Mouse (Mus musculus) ES-Bruce4 (cell line): Measurements from ENCODE around the gene H2bfm. TPM values are rescaled to one million over a fixed set of nuclear protein-coding genes. Genes with fewer than 3 reads are reported as not detected.
"Not testable (repeated sequence)": the region's sequence is repeated elsewhere in the genome, so short reads cannot be mapped to it uniquely, and the experiment has no call there.

ENCODE experiments used
- H3K27ac ChIP-seq: 2 replicates; pipeline ENCODE4 v1.5.1; 2012; ENCODE audit warnings: low read length, inconsistent platforms; ENCODE audit not compliant: insufficient read depth
- H3K27me3 ChIP-seq: 2 replicates; pipeline ENCODE4 v1.6.1; 2012; ENCODE audit warnings: mild to moderate bottlenecking, low read length, inconsistent platforms; ENCODE audit not compliant: control insufficient read depth, poor library complexity, insufficient read depth, severe bottlenecking
- H3K36me3 ChIP-seq: 2 replicates; pipeline ENCODE4 v1.6.1; 2012; ENCODE audit warnings: inconsistent platforms, mild to moderate bottlenecking, low read length, moderate library complexity; ENCODE audit not compliant: control insufficient read depth, poor library complexity, insufficient read depth, severe bottlenecking
- H3K4me1 ChIP-seq: one replicate; pipeline ENCODE4 v1.8.1; 2011; ENCODE audit warnings: low read length; ENCODE audit not compliant: control insufficient read depth, insufficient read depth
- H3K4me3 ChIP-seq: 2 replicates; pipeline ENCODE4 v1.5.1; 2011; ENCODE audit warnings: low read depth, mild to moderate bottlenecking, low read length
- H3K9ac ChIP-seq: 2 replicates; pipeline ENCODE4 v1.6.1; 2012; ENCODE audit warnings: low read depth, mild to moderate bottlenecking, inconsistent platforms; ENCODE audit not compliant: poor library complexity, severe bottlenecking
- H3K9me3 ChIP-seq: replicated peaks from 2 replicates; pipeline ENCODE4 v1.6.1; 2012; ENCODE audit warnings: mild to moderate bottlenecking, low read length, inconsistent platforms; ENCODE audit not compliant: control insufficient read depth, poor library complexity, insufficient read depth, severe bottlenecking
- CTCF ChIP-seq: IDR thresholded peaks from one replicate; pipeline ENCODE4 v1.8.1; 2011; ENCODE audit warnings: low read depth, low read length
- EP300 ChIP-seq: IDR thresholded peaks from 2 replicates; pipeline ENCODE4 v1.6.1; 2011; ENCODE audit warnings: low read depth, low read length; ENCODE audit not compliant: insufficient read depth
- POLR2A ChIP-seq: IDR thresholded peaks from one replicate; pipeline ENCODE4 v1.8.1; 2011; ENCODE audit warnings: low read length; ENCODE audit not compliant: insufficient read depth
- polyA plus RNA-seq: library from polyadenylated mRNA; stranded (reverse); fragments of >200 nt; gene quantifications from 2 replicates; pipeline ENCODE4 v1.2.4, GENCODE M21; 2011; ENCODE audit warnings: low read depth; ENCODE audit not compliant: missing spikeins, insufficient read depth, insufficient read length

H2bfm gene
- polyA plus RNA-seq, result not detected in 2 replicates

- Histone ChIP-seq H3K9me3 (no peaks in the 10 kb centered on the region), H3K9ac (no peak within 1 kb of the TSS), H3K4me1 (no peaks in the 10 kb centered on the region), H3K4me3 (no peak within 1 kb of the TSS), H3K27me3 (no peaks in the 10 kb centered on the region), H3K27ac (no peak within 1 kb of the TSS), H3K36me3 (no peaks in the 10 kb centered on the region)
- TF ChIP-seq CTCF (no peak), POLR2A (no peak)
Observed at GRCm38 (mm10) chrX:136927031-136927430, at the start of gene H2bfm. H2bfm (plus strand) TSS chrX:136927325.

GRCm38 (mm10) chrX:136895757-136896156 lies 31.4 kb upstream of the H2bfm start:
- Histone ChIP-seq H3K4me3 (no peak overlapping the region), H3K4me1 (no peaks in the 10 kb centered on the region), H3K27me3 (no peaks in the 10 kb centered on the region), H3K9ac (no peak overlapping the region), H3K27ac (no peak overlapping the region), H3K36me3 (no peaks in the 10 kb centered on the region), H3K9me3 (no peaks in the 10 kb centered on the region)
- no peak for TF ChIP-seq POLR2A
- no peak for TF ChIP-seq CTCF
- TF ChIP-seq EP300, result no peak

- no peak overlapping the region for H3K27ac ChIP-seq
- no peak overlapping the region for H3K4me3 ChIP-seq
- TF ChIP-seq CTCF (no peak), POLR2A (no peak), EP300 (no peak)
- H3K36me3 ChIP-seq, result no peaks in the 10 kb centered on the region
- H3K9ac ChIP-seq, result no peak overlapping the region
- no peaks in the 10 kb centered on the region for H3K9me3 ChIP-seq
- no peaks in the 10 kb centered on the region for H3K27me3 ChIP-seq
- H3K4me1 ChIP-seq, result no peaks in the 10 kb centered on the region
Observed at GRCm38 (mm10) chrX:136904369-136904768, 22.8 kb upstream of the H2bfm start.

- Histone ChIP-seq H3K27ac (no peak overlapping the region), H3K36me3 (no peaks in the 10 kb centered on the region), H3K9ac (no peak overlapping the region), H3K27me3 (no peaks in the 10 kb centered on the region), H3K4me3 (no peak overlapping the region), H3K4me1 (no peaks in the 10 kb centered on the region), H3K9me3 (no peaks in the 10 kb centered on the region)
- TF ChIP-seq POLR2A, result no peak
- TF ChIP-seq EP300, result no peak
- no peak for TF ChIP-seq CTCF
Observed at GRCm38 (mm10) chrX:136925863-136926262, 1.3 kb upstream of the H2bfm start.

- no peak overlapping the region for H3K4me3 ChIP-seq
- TF ChIP-seq CTCF (no peak), POLR2A (no peak)
- H3K36me3 ChIP-seq, result no peaks in the 10 kb centered on the region
Observed at GRCm38 (mm10) chrX:136937985-136938384, 10.9 kb downstream of the H2bfm start.

GRCm38 (mm10) chrX:136957583-136958279 lies 30.6 kb downstream of the H2bfm start:
- not testable (repeated sequence) for H3K27ac ChIP-seq, H3K9ac ChIP-seq, H3K27me3 ChIP-seq, H3K9me3 ChIP-seq, H3K36me3 ChIP-seq, H3K4me1 ChIP-seq
- peak overlapping the region; percentile 63 for H3K4me3 ChIP-seq

More at GRCm38 (mm10) chrX:136937985-136938384, 10.9 kb downstream of the H2bfm start:
- Histone ChIP-seq H3K9ac (no peak overlapping the region), H3K27ac (no peak overlapping the region), H3K4me1 (no peaks in the 10 kb centered on the region), H3K27me3 (no peaks in the 10 kb centered on the region), H3K9me3 (no peaks in the 10 kb centered on the region)

GRCm38 (mm10) chrX:136958300-136958699 lies 31.2 kb downstream of the H2bfm start:
- H3K4me3 ChIP-seq, H3K9ac ChIP-seq, H3K36me3 ChIP-seq, H3K9me3 ChIP-seq, H3K27me3 ChIP-seq, H3K27ac ChIP-seq, H3K4me1 ChIP-seq: not testable (repeated sequence)
